Mouse (Mus musculus): Measurements from ENCODE around the gene Rras2. TPM values are rescaled to one million over a fixed set of nuclear protein-coding genes. Genes with fewer than 3 reads are reported as not detected.

Gene Rras2
- polyA plus RNA-seq, 1 experiment from 2014 or later: 15.8 TPM

- H3K36me3 ChIP-seq: no peaks in the 10 kb centered on the region
- WGBS: 93% methylated on average over 8 of the region's 8 CpGs
- no peaks in the 10 kb centered on the region for H3K9me3 ChIP-seq
- no peaks in the 10 kb centered on the region for H3K4me1 ChIP-seq (replicated peaks)
- ATAC-seq (ENCODE audit: low FRiP score): no peak
- H3K4me3 ChIP-seq: no peak overlapping the region
- H3K9ac ChIP-seq: no peak overlapping the region
- H3K27ac ChIP-seq: no peak overlapping the region
- H3K4me2 ChIP-seq: no peak overlapping the region
- no peaks in the 10 kb centered on the region for H3K27me3 ChIP-seq
These were observed 11.7 kb downstream of the Rras2 start for GRCm38 (mm10) chr7:114105886-114106285.

- H3K36me3 ChIP-seq: no peaks in the 10 kb centered on the region
- WGBS: 85% methylated on average over 24 of the region's 24 CpGs
- no peak overlapping the region for H3K9ac ChIP-seq
- H3K4me1 ChIP-seq (replicated peaks): no peaks in the 10 kb centered on the region
- ATAC-seq (ENCODE audit: low FRiP score): no peak
- H3K4me3 ChIP-seq: no peak overlapping the region
- no peak overlapping the region for H3K4me2 ChIP-seq
- no peaks in the 10 kb centered on the region for H3K27me3 ChIP-seq
- H3K9me3 ChIP-seq: no peaks in the 10 kb centered on the region
- no peak overlapping the region for H3K27ac ChIP-seq
These were observed 13.8 kb downstream of the Rras2 start for GRCm38 (mm10) chr7:114103629-114104347.

GRCm38 (mm10) chr7:114103152-114103551 lies 14.4 kb downstream of the Rras2 start:
- no peaks in the 10 kb centered on the region for H3K9me3 ChIP-seq
- H3K27ac ChIP-seq: no peak overlapping the region
- H3K9ac ChIP-seq: no peak overlapping the region
- H3K27me3 ChIP-seq: no peaks in the 10 kb centered on the region
- 96% methylated on average over 4 of the region's 4 CpGs for WGBS
- no peak overlapping the region for H3K4me3 ChIP-seq
- H3K36me3 ChIP-seq: no peaks in the 10 kb centered on the region
- no peak overlapping the region for H3K4me2 ChIP-seq
- ATAC-seq (ENCODE audit: low FRiP score): no peak
- H3K4me1 ChIP-seq (replicated peaks): no peaks in the 10 kb centered on the region

GRCm38 (mm10) chr7:114102609-114103008 lies 15.0 kb downstream of the Rras2 start:
- H3K9me3 ChIP-seq: no peaks in the 10 kb centered on the region
- no peak for ATAC-seq (ENCODE audit: low FRiP score)

GRCm38 (mm10) chr7:114101412-114101811 lies 16.2 kb downstream of the Rras2 start:
- 52% methylated on average over 3 of the region's 3 CpGs for WGBS
- no peak overlapping the region for H3K9ac ChIP-seq
- H3K4me2 ChIP-seq: no peak overlapping the region
- no peak for ATAC-seq (ENCODE audit: low FRiP score)
- no peaks in the 10 kb centered on the region for H3K4me1 ChIP-seq (replicated peaks)
- H3K9me3 ChIP-seq: no peaks in the 10 kb centered on the region
- H3K36me3 ChIP-seq: no peaks in the 10 kb centered on the region
- H3K4me3 ChIP-seq: no peak overlapping the region
- H3K27ac ChIP-seq: no peak overlapping the region
- H3K27me3 ChIP-seq: no peaks in the 10 kb centered on the region

More at GRCm38 (mm10) chr7:114102609-114103008, 15.0 kb downstream of the Rras2 start:
- no peak overlapping the region for H3K27ac ChIP-seq
- no peak overlapping the region for H3K9ac ChIP-seq
- no peak overlapping the region for H3K4me3 ChIP-seq
- H3K4me2 ChIP-seq: no peak overlapping the region
- H3K27me3 ChIP-seq: no peaks in the 10 kb centered on the region
- H3K4me1 ChIP-seq (replicated peaks): no peaks in the 10 kb centered on the region
- H3K36me3 ChIP-seq: no peaks in the 10 kb centered on the region
- 45% methylated on average over 4 of the region's 4 CpGs for WGBS

GRCm38 (mm10) chr7:114093548-114094174 lies 23.9 kb downstream of the Rras2 start:
- H3K27me3 ChIP-seq: no peaks in the 10 kb centered on the region
- H3K27ac ChIP-seq: no peak overlapping the region
- no peaks in the 10 kb centered on the region for H3K4me1 ChIP-seq (replicated peaks)
- WGBS: 81% methylated on average over 8 of the region's 8 CpGs
- H3K4me3 ChIP-seq: no peak overlapping the region
- H3K9me3 ChIP-seq: no peaks in the 10 kb centered on the region
- H3K4me2 ChIP-seq: no peak overlapping the region
- H3K36me3 ChIP-seq: no peaks in the 10 kb centered on the region
- H3K9ac ChIP-seq: no peak overlapping the region
- no peak for ATAC-seq (ENCODE audit: low FRiP score)

- Histone ChIP-seq H3K4me3 (no peak overlapping the region), H3K9ac (no peak overlapping the region), H3K4me1 (replicated peaks) (peaks cover 7% of the 10 kb centered on the region; the same call in 1 of the 2 replicates), H3K9me3 (no peaks in the 10 kb centered on the region), H3K4me2 (no peak overlapping the region), H3K27me3 (no peaks in the 10 kb centered on the region), H3K27ac (no peak overlapping the region), H3K36me3 (no peaks in the 10 kb centered on the region)
- ATAC-seq (ENCODE audit: low FRiP score): no peak
- 73% methylated on average over 10 of the region's 10 CpGs for WGBS
These were observed 26.6 kb downstream of the Rras2 start for GRCm38 (mm10) chr7:114090892-114091545.

- WGBS: 92% methylated on average over 3 of the region's 3 CpGs
- H3K4me1 ChIP-seq (replicated peaks): peaks cover 7% of the 10 kb centered on the region; the same call in 1 of the 2 replicates
- ATAC-seq (ENCODE audit: low FRiP score): no peak
- no peaks in the 10 kb centered on the region for H3K27me3 ChIP-seq
- H3K27ac ChIP-seq: no peak overlapping the region
- H3K9me3 ChIP-seq: no peaks in the 10 kb centered on the region
- H3K4me3 ChIP-seq: no peak overlapping the region
- H3K9ac ChIP-seq: no peak overlapping the region
- no peak overlapping the region for H3K4me2 ChIP-seq
- H3K36me3 ChIP-seq: no peaks in the 10 kb centered on the region
These were observed 27.4 kb downstream of the Rras2 start for GRCm38 (mm10) chr7:114090231-114090630.

- Histone ChIP-seq H3K27me3 (no peaks in the 10 kb centered on the region), H3K36me3 (no peaks in the 10 kb centered on the region), H3K9ac (no peak overlapping the region), H3K4me2 (no peak overlapping the region), H3K27ac (no peak overlapping the region), H3K9me3 (no peaks in the 10 kb centered on the region), H3K4me1 (replicated peaks) (peaks cover 7% of the 10 kb centered on the region; the same call in 1 of the 2 replicates), H3K4me3 (no peak overlapping the region)
- WGBS: 63% methylated on average over 5 of the region's 5 CpGs
- ATAC-seq (ENCODE audit: low FRiP score): no peak
These were observed 28.7 kb downstream of the Rras2 start for GRCm38 (mm10) chr7:114088918-114089317.

- Histone ChIP-seq H3K4me3 (no peak overlapping the region), H3K9ac (no peak overlapping the region), H3K36me3 (no peaks in the 10 kb centered on the region), H3K27ac (no peak overlapping the region), H3K9me3 (no peaks in the 10 kb centered on the region), H3K27me3 (no peaks in the 10 kb centered on the region), H3K4me1 (replicated peaks) (peaks cover 7% of the 10 kb centered on the region; the same call in 1 of the 2 replicates), H3K4me2 (no peak overlapping the region)
- no peak for ATAC-seq (ENCODE audit: low FRiP score)
- WGBS: 14% methylated on average over 11 of the region's 11 CpGs
These were observed 29.6 kb downstream of the Rras2 start for GRCm38 (mm10) chr7:114087986-114088385.

- Histone ChIP-seq H3K27me3 (no peaks in the 10 kb centered on the region), H3K4me2 (no peak overlapping the region), H3K4me3 (no peak overlapping the region), H3K36me3 (no peaks in the 10 kb centered on the region), H3K27ac (no peak overlapping the region), H3K4me1 (replicated peaks) (peaks cover 7% of the 10 kb centered on the region; the same call in 1 of the 2 replicates), H3K9ac (no peak overlapping the region), H3K9me3 (no peaks in the 10 kb centered on the region)
- no peak for ATAC-seq (ENCODE audit: low FRiP score)
- 51% methylated on average over 6 of the region's 6 CpGs for WGBS
These were observed 30.2 kb downstream of the Rras2 start for GRCm38 (mm10) chr7:114087341-114087740.

GRCm38 (mm10) chr7:114086021-114086710 lies 31.4 kb downstream of the Rras2 start:
- no peak for ATAC-seq (ENCODE audit: low FRiP score)

More at GRCm38 (mm10) chr7:114086021-114086710, 31.4 kb downstream of the Rras2 start:
- WGBS: 81% methylated on average over 6 of the region's 6 CpGs
- Histone ChIP-seq H3K36me3 (no peaks in the 10 kb centered on the region), H3K27ac (no peak overlapping the region), H3K4me3 (no peak overlapping the region), H3K9ac (no peak overlapping the region), H3K4me1 (replicated peaks) (peaks cover 7% of the 10 kb centered on the region; the same call in 1 of the 2 replicates), H3K4me2 (no peak overlapping the region), H3K27me3 (no peaks in the 10 kb centered on the region), H3K9me3 (no peaks in the 10 kb centered on the region)

Data from hindbrain, embryonic 13.5 days (tissue).